Mouse (Mus musculus) gastrocnemius, postnatal 36 days (tissue): ENCODE data around the gene Mfsd4b1. TPM values are rescaled to one million over a fixed set of nuclear protein-coding genes. Genes with fewer than 3 reads are reported as not detected.

ENCODE experiments used
- DNase-seq, 2 experiments: peaks; one replicate each; pipeline ENCODE4 v3.0.0; 2022
- intact Hi-C: fragments of 180-260 bp; cut with DNase I; formaldehyde crosslinking; loops from one replicate; pipeline ENCODE4 v1.15.1; 2025
- long read RNA-seq, 2 experiments: library from polyadenylated mRNA; stranded (forward); transcript quantifications; one replicate each; pipeline ENCODE4 v2.0.0; 2021
- total RNA-seq, 2 experiments: library from RNA; stranded (reverse); gene quantifications; 2 replicates each; pipeline ENCODE4 v1.2.3; 2021

Mfsd4b1 gene
- 1 to 10 TPM; 2.4 to 2.5 TPM for total RNA-seq
- long read RNA-seq, experiment 1, partial matches to known transcripts, result 1 of 1 reads
- long read RNA-seq, experiment 1, other reads (novel, unspliced or antisense), result 0 of 1 reads
- long read RNA-seq, experiment 2, partial matches to known transcripts, result 0 of 3 reads
- long read RNA-seq, experiment 2, other reads (novel, unspliced or antisense), result 2 of 3 reads

- peak; percentile 69 to 73 for DNase-seq
- intact Hi-C loops, result loop anchor here (5.0 kb wide), 1 partner anchor 67 kb away; no protein-coding TSS in a partner anchor
Measured at GRCm38 (mm10) chr10:40024554-40025428, at the start of gene Mfsd4b1. TSS of gene Mfsd4b1 (minus strand) at chr10:40025268.

GRCm38 (mm10) chr10:40073608-40074007 lies 48.5 kb upstream of the Mfsd4b1 start:
- intact Hi-C loops, result no loop called here
- DNase-seq, result no peak

GRCm38 (mm10) chr10:40070684-40071083 lies 45.6 kb upstream of the Mfsd4b1 start:
- intact Hi-C loops, result no loop called here
- no peak for DNase-seq

GRCm38 (mm10) chr10:40069270-40069669 lies 44.2 kb upstream of the Mfsd4b1 start:
- DNase-seq, result no peak
- intact Hi-C loops, result no loop called here

- intact Hi-C loops, result no loop called here
- DNase-seq, result no peak
Measured at GRCm38 (mm10) chr10:40068595-40068994, 43.5 kb upstream of the Mfsd4b1 start.

- no peak for DNase-seq
- intact Hi-C loops, result no loop called here
Measured at GRCm38 (mm10) chr10:40067529-40067928, 42.5 kb upstream of the Mfsd4b1 start.

- no peak for DNase-seq
- intact Hi-C loops, result no loop called here
Measured at GRCm38 (mm10) chr10:40067071-40067470, 42.0 kb upstream of the Mfsd4b1 start.

- DNase-seq, result no peak
- intact Hi-C loops, result no loop called here
Measured at GRCm38 (mm10) chr10:40065357-40065756, 40.3 kb upstream of the Mfsd4b1 start.

GRCm38 (mm10) chr10:40063291-40063890 lies 38.3 kb upstream of the Mfsd4b1 start:
- intact Hi-C loops, result no loop called here
- no peak for DNase-seq

GRCm38 (mm10) chr10:40062812-40063211 lies 37.7 kb upstream of the Mfsd4b1 start:
- no peak for DNase-seq
- intact Hi-C loops, result no loop called here

GRCm38 (mm10) chr10:40061926-40062325 lies 36.9 kb upstream of the Mfsd4b1 start:
- intact Hi-C loops, result no loop called here
- no peak for DNase-seq

- intact Hi-C loops, result loop anchor here (5.0 kb wide), 1 partner anchor 134 kb away; no protein-coding TSS in a partner anchor
- DNase-seq, result no peak
Measured at GRCm38 (mm10) chr10:40058786-40059120, 33.7 kb upstream of the Mfsd4b1 start.

- intact Hi-C loops, result loop anchor here (5.0 kb wide), 1 partner anchor 134 kb away; no protein-coding TSS in a partner anchor
- DNase-seq, result no peak
Measured at GRCm38 (mm10) chr10:40058062-40058785, 33.2 kb upstream of the Mfsd4b1 start.

- DNase-seq, result no peak
- intact Hi-C loops, result loop anchor here (5.0 kb wide), 1 partner anchor 135 kb away; no protein-coding TSS in a partner anchor
Measured at GRCm38 (mm10) chr10:40057615-40058014, 32.5 kb upstream of the Mfsd4b1 start.

- DNase-seq, result no peak
- intact Hi-C loops, result loop anchor here (5.0 kb wide), 1 partner anchor 88 kb away; the partner anchor contains the start of gene Slc16a10
Measured at GRCm38 (mm10) chr10:40054455-40054854, 29.4 kb upstream of the Mfsd4b1 start.

- intact Hi-C loops, result loop anchor here (1.0 to 5.0 kb wide), 2 partner anchors 88 to 158 kb away; partner anchors contain the start of gene Slc16a10
- DNase-seq, result no peak
Measured at GRCm38 (mm10) chr10:40053896-40054295, 28.8 kb upstream of the Mfsd4b1 start.

- intact Hi-C loops, result loop anchor here (1.0 to 5.0 kb wide), 2 partner anchors 89 to 159 kb away; partner anchors contain the start of gene Slc16a10
- DNase-seq, result no peak
Measured at GRCm38 (mm10) chr10:40053257-40053895, 28.3 kb upstream of the Mfsd4b1 start.

- intact Hi-C loops, result loop anchor here (5.0 kb wide), 1 partner anchor 90 kb away; the partner anchor contains the start of gene Slc16a10
- no peak for DNase-seq
Measured at GRCm38 (mm10) chr10:40051997-40052396, 26.9 kb upstream of the Mfsd4b1 start.

- DNase-seq, result no peak
- intact Hi-C loops, result loop anchor here (5.0 kb wide), 1 partner anchor 92 kb away; the partner anchor contains the start of gene Slc16a10
Measured at GRCm38 (mm10) chr10:40050763-40051162, 25.7 kb upstream of the Mfsd4b1 start.

GRCm38 (mm10) chr10:40041339-40041738 lies 16.3 kb upstream of the Mfsd4b1 start:
- intact Hi-C loops, result no loop called here
- no peak for DNase-seq
